8 mouse cellular contexts compared by ENCODE assay signal in genomic region chr6:145830117-145830516, GRCm38 (mm10). TPM values are rescaled to one million over a fixed set of nuclear protein-coding genes. Genes with fewer than 3 reads are reported as not detected.
DNase-seq lines count a peak whose midpoint lies in the region; ATAC-seq and TF ChIP-seq lines count a peak whose summit lies in the region.

No protein-coding gene starts in this region.

- peaks cover 8% of the 10 kb centered on the region; the same call in 1 of the 2 replicates for H3K27me3 ChIP-seq in E14TG2a.4 (ENCODE audit: insufficient read depth, low read length)
- H3K27me3 ChIP-seq in forebrain, embryonic 10.5 days (ENCODE audit: poor library complexity, severe bottlenecking) = peaks cover 3% of the 10 kb centered on the region; the same call in 1 of the 2 replicates
- H3K27me3 ChIP-seq in heart, embryonic 16.5 days (ENCODE audit: control insufficient read depth, insufficient read depth, low read length) = no peaks in the 10 kb centered on the region
- no peaks in the 10 kb centered on the region for H3K27me3 ChIP-seq in lung, embryonic 15.5 days

- ATAC-seq in heart, embryonic 16.5 days (replicated peaks; ENCODE audit: extremely low read depth, insufficient read depth, low FRiP score) = no peak
- peak; percentile 71; the same call in 1 of the 2 replicates for ATAC-seq in lung, embryonic 15.5 days (ENCODE audit: borderline replicate concordance, extremely low read depth, low FRiP score, low TSS enrichment)

- H3K9ac ChIP-seq in heart, embryonic 16.5 days (ENCODE audit: low read length) = no peak overlapping the region
- H3K9ac ChIP-seq in lung, embryonic 15.5 days = no peak overlapping the region

- TF ChIP-seq CTCF in E14TG2a.4 (conservative IDR thresholded peaks at IDR 0.05; ENCODE audit: low read length) = peak; percentile 86
- peak; percentile 93 for TF ChIP-seq CTCF in bone marrow macrophage, adult 2 months (IDR thresholded peaks at IDR 0.05; ENCODE audit: low read depth, low read length)

- TF ChIP-seq POLR2A in bone marrow macrophage, adult 2 months (IDR thresholded peaks at IDR 0.05; ENCODE audit: borderline replicate concordance, low read depth, low read length) = no peak

- no peak overlapping the region for H3K27ac ChIP-seq in bone marrow macrophage, adult 2 months (ENCODE audit: insufficient read depth, low read depth, low read length)
- no peak overlapping the region for H3K27ac ChIP-seq in forebrain, embryonic 10.5 days
- no peak overlapping the region for H3K27ac ChIP-seq in heart, embryonic 16.5 days (ENCODE audit: low read length)
- H3K27ac ChIP-seq in lung, embryonic 15.5 days = no peak overlapping the region

- peaks cover 4% of the 10 kb centered on the region for H3K9me3 ChIP-seq in E14TG2a.4 (ENCODE audit: low read length)
- peaks cover 5% of the 10 kb centered on the region; the same call in 1 of the 2 replicates for H3K9me3 ChIP-seq in forebrain, embryonic 10.5 days
- H3K9me3 ChIP-seq in heart, embryonic 16.5 days (replicated peaks; ENCODE audit: control insufficient read depth, low read length) = peaks cover 5% of the 10 kb centered on the region
- no peaks in the 10 kb centered on the region for H3K9me3 ChIP-seq in lung, embryonic 15.5 days

- peak; percentile 56 for DNase-seq in forebrain, embryonic 10.5 days (ENCODE audit: extremely low spot score, low spot score)
- DNase-seq in kidney, postnatal 36 days = peak; percentile 64 to 84
- peak; percentile 71 for DNase-seq in ovary, postnatal 36 days (ENCODE audit: low spot score)
- DNase-seq in thymus, postnatal 25 days = peak; percentile 67

- peak overlapping the region; percentile 50; the same call in 1 of the 2 replicates for H3K4me2 ChIP-seq in heart, embryonic 16.5 days (ENCODE audit: low read depth, low read length)
- H3K4me2 ChIP-seq in lung, embryonic 15.5 days = peak overlapping the region; percentile 33

- no peaks in the 10 kb centered on the region for H3K4me1 ChIP-seq in E14TG2a.4 (replicated peaks; ENCODE audit: low read depth, low read length)
- peaks cover 6% of the 10 kb centered on the region for H3K4me1 ChIP-seq in bone marrow macrophage, adult 2 months (ENCODE audit: control insufficient read depth, insufficient read depth, low read length)
- H3K4me1 ChIP-seq in forebrain, embryonic 10.5 days = 0 out of 2 replicates have a peak, but pooled peaks cover 14% of the 10 kb centered on the region
- peaks cover 5% of the 10 kb centered on the region for H3K4me1 ChIP-seq in heart, embryonic 16.5 days (ENCODE audit: control insufficient read depth, insufficient read depth, low read length)
- H3K4me1 ChIP-seq in lung, embryonic 15.5 days = peaks cover 4% of the 10 kb centered on the region; the same call in 1 of the 2 replicates

- no peak overlapping the region for H3K4me3 ChIP-seq in E14TG2a.4 (replicated peaks; ENCODE audit: low read length)
- no peak overlapping the region for H3K4me3 ChIP-seq in bone marrow macrophage, adult 2 months (ENCODE audit: insufficient read depth, low read length)
- no peak overlapping the region for H3K4me3 ChIP-seq in forebrain, embryonic 10.5 days
- no peak overlapping the region for H3K4me3 ChIP-seq in heart, embryonic 16.5 days (ENCODE audit: low read length)
- no peak overlapping the region for H3K4me3 ChIP-seq in lung, embryonic 15.5 days

- 20% methylated on average over 8 of the region's 8 CpGs for WGBS in forebrain, embryonic 10.5 days
- WGBS in heart, embryonic 16.5 days = 17% methylated on average over 8 of the region's 8 CpGs
- 14% methylated on average over 8 of the region's 8 CpGs for WGBS in lung, embryonic 15.5 days

- no peaks in the 10 kb centered on the region for H3K36me3 ChIP-seq in E14TG2a.4 (ENCODE audit: insufficient read depth, low read length)
- peaks cover 2% of the 10 kb centered on the region; the same call in 1 of the 2 replicates for H3K36me3 ChIP-seq in forebrain, embryonic 10.5 days (replicated peaks)
- H3K36me3 ChIP-seq in heart, embryonic 16.5 days (ENCODE audit: control insufficient read depth, insufficient read depth) = peaks cover 9% of the 10 kb centered on the region
- no peaks in the 10 kb centered on the region for H3K36me3 ChIP-seq in lung, embryonic 15.5 days

RNA-seq across cellular contexts. Expression of gene Bhlhe41, which starts 35.2 kb away (rescaled TPM):
- polyA plus RNA-seq in bone marrow macrophage, adult 2 months (2012; ENCODE audit: insufficient read depth, insufficient read length, missing spikeins) = 40.5 and 50.0 TPM in 2 replicates
- 1.6 and 2.1 TPM in 2 replicates for polyA plus RNA-seq in forebrain, embryonic 10.5 days (2016; fragmentation: Nextera tagmentation; extraction: Ambion mirVana)
- polyA plus RNA-seq in heart, embryonic 16.5 days (2015; fragmentation: Nextera tagmentation; extraction: Ambion mirVana) = 5.9 and 6.1 TPM in 2 replicates
- 0.69 and 0.74 TPM in 2 replicates for polyA plus RNA-seq in lung, embryonic 15.5 days (2015; fragmentation: Nextera tagmentation; extraction: Ambion mirVana)
